Mouse (Mus musculus): ENCODE measurements around the gene Gga3.

Gga3 gene

DNA sequence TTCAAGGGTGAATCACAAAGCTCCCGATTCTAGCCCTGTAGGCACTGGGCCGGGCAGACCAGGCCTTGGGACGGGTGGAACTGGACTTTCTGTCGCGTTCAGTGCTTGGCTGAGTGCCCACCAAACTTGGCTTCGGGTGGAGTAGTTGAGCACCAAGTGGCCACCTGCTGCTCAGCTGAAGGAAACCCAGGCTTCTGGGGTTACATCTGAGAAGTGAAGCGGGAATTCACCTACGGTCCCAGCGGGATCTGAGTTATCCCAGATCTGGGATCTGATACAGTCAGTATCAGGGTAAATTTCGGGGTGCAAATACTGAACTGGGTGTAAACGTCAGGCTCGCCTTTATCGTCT is 8.2 kb upstream of the Gga3 start:
- peak; percentile 63 for DNase-seq

DNA sequence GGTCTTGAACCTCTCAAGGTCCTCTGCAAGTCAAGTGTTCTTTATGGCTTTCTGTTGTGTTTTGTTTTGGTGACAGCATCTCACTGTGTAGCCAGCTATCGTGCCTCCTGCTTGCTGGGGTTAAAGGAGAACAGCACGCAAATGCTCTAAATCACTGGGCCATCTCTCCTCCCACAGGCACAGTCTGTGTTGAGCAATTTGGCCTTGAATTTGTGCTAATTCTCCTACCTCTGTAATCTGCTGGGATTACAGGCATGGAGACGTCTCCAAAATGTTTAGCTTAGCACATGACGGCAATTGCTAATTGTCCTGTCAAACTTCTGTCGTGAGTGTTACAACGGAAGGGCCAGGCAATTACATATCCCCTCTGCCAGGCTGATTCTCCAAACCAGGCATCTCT is 7.3 kb upstream of the Gga3 start:
- no peak for DNase-seq

DNA sequence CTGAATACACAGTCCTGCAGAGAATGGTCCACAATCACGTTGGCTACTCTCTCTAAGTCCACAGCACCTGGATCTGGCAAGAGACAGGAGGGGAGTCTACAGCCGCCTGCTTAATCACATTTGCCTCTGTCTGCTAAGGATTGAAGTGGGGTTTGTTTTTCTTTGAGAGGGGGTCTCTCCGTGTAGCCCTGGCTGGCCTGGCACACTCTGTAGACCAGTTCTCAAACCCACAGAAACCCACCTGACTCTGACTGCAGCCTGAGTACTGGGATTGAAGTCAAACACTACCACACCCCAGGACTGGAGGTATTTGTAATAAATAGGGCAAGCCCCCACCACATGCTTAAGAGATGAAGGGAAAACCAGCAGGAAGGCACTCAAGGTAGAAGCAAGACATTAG is 5.7 kb upstream of the Gga3 start:
- DNase-seq: no peak

DNA sequence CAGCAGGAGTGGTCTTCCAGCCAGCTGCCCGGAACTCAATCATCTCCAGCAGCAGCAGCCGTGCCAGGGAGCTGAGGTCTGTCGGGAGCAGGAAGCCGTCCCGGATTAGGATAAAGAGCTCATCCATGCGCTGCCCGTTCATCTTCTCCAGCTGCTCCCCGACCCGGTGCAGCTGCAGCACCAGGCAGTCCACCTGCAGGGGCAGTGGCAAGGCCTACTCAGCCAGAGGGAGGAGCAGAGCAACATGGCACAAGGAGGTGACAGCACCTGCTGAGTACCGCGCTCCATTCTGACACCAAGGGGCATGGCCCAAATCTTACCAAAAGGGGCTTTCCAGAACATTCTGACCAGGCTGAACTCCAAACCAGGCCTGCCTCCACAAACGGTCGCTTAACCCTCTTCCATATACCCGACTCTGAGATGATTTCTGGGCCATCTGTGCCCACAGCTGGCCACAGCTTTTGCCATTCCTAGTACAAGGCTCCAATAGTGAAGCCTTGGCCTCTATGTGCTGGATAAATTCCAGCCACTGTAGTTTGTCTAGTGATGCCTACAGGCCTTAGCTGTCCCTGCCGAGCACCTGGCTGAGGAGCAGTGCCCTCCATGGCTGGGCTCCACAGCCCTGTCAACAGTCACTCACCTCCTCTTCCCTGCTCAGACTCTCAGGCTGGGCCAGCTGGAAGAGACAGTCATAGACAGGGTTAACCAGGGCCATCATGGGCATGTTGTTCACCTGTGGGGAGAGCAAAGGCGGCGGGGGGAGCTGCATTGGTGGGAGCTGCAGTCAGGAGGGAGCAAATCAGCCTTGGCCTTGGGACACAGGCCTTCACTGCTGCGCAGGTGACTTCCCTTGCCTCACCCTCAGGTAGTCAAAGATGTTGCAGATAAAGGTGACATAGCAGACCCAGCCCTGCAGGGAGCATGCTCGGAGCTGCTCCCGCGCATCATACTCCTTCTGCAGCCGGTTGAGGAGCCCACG is 4.9 kb upstream of the Gga3 start:
- no peak for DNase-seq

DNA sequence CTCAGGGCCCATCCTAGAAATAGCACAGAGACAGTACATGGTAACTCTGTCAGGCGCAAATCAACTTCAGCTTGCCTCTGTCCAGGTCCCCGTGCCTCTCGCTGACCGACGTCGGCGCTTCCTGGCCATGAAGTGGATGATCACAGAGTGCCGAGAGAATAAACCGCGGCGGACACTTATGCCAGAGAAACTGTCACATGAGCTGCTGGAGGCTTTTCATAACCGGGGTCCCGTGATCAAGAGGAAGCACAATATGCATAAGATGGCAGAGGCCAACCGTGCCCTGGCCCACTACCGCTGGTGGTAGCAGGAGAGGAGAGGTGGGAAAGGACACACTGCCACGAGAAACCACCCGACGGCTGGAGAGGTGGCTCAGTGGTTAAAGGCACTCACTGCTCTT is 2.9 kb upstream of the Gga3 start:
- no peak for DNase-seq

DNA sequence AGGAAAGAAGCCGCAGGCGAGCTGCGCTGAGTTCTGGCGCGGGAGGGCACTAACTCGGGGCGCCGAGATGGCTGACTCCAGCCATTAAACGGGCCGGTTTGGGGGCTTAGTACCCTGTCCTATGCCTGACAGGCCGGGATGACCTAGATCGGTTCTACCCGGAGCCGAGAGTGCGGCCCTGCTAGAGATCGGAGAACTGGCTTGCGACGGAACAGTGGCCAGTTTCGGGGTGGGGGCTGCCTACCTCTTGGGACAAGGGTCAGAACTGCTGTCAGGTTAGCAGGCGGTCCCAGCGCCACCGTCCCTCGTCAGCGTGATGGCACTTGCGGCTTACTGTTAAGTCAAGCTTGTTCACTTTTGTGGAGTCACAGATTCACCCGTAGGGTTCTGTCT is 449 bp upstream of the Gga3 start:
- DNase-seq: no peak

DNA sequence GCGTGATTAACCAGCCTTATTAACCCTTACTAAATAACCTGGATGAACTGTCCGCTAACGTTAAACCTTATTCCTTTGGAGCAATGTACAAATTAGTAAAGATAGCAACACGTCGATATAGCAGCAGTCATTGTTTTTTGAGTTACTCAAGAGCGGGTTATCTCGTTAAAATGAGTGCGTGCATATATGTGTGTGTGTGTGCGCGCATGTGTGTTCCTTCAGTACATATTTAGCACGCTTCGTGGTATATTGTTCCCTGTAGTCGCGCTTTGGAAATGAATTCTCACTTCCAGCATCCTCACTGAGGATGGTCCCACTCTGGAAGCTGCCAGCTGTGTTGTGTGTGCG is 749 bp downstream of the Gga3 start:
- no peak for DNase-seq

DNA sequence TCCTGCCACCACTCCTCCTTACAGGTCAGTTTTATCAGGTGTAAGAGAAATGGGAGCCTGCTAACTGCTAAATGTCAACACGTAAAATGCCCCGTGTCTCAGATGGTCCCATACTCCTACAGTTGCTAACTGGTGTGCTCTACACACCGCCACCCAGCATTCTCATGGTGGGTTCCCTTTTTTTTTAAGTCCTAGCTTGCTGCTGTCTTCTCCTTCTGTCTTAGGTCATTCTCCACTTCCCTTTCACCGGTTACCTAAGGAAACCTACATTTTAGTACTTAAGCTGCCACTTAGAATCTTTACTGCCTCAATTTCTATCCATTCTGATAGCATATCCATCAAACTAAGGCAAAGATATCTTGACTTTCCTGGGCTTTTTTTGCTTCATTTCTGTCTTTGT is 2.7 kb downstream of the Gga3 start:
- no peak for DNase-seq

DNA sequence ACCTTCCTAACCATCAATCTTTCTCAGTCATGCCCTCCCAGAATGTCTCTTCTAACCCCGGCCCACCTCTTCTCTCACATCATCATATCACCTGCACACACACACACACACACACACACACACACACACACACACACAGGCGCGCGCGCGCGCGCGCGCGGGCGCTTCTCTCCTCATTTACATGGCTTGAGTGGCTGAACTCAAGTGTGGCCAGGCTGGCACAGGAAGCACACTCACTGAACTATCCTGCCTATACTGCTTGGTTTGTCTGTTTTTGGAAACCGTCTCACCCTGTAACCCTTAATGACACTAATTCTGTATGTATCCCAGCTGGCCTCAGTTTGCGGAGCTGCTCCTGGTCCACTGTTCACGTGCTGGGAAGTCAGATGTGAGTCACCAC is 3.1 kb downstream of the Gga3 start:
- DNase-seq: no peak

DNA sequence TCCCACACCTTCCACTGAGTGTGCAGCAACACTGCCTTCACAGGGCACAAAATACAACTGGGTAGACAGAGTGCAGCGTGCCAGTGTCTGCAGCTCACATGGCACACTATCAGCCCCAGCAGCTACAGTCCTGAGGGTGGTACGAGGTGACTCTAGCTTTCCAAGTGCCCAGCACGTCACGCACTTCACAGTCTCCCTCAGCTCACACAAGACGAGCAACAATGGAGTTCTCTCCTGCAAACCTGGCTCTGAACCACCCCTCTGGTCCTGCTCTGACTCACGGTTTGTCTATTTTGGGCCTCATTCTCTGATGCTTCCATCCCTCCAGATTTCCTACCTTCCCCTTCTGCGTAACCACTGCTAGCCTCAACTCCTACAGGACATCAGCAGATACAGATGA is 4.1 kb downstream of the Gga3 start:
- peak; percentile 58 for DNase-seq

DNA sequence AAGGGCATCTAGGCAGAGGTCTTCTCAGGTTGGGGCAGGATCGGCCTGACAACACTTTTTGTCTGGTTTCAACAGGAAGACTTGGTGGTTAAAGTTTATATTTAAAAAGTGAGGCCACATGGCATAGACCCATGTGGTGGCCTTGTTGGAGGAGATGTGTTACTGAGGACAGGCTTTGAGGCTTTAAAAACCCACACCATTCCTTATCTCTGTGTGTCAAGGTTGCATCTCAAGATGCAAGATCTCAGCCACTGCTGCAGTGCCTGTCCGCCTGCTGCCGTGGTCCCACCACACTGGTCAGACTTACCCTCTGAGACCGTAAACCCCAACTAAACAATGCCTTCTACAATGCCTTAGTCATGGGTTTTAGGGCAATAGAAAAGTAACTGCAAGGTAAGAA is 5.5 kb downstream of the Gga3 start:
- no peak for DNase-seq

DNA sequence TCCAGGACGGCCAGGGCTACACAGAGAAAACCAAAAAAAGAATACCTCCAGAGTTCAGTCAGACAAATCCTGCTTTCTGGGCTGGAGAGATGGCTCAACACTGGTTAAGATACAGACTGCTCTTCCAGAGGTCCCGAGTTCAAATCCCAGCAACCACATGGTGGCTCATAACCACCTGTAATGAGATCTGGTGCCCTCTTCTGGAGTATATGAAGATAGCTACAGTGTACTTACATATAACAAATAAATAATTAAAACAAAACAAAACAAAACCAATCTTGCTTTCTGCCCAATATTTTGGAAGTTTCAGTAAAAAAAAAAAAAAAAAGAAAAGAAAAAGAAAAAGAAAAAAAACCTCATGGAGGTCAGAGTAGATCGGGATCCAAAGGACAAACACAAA is 8.6 kb downstream of the Gga3 start:
- no peak for DNase-seq

DNA sequence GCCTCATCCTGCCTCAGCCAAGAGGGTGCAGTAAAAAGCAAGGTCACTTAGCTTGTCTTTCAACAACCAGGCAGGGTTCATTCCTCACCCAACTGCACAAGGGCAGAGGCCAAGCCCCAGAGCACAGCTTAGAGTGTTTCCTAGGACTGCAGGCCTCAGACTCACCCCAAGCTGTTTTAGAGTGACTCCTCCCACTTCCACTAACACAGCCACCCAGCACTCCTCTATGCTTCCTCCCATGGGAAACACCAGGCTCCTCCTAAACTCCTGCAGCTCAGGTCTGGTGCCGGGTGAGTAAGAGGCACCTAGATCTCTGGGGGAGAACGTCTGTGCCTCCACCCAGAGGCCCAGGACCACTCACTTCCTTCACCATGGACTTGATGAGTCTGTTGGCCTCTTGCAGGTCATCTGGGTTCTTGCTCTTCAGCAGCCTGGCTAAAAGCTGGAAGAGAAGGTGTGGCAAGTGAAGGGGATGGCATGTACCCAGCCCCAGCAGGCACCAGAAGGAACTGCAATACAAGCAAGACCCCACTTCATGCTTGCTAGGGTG is 13.2 kb downstream of the Gga3 start:
- DNase-seq: no peak

DNA sequence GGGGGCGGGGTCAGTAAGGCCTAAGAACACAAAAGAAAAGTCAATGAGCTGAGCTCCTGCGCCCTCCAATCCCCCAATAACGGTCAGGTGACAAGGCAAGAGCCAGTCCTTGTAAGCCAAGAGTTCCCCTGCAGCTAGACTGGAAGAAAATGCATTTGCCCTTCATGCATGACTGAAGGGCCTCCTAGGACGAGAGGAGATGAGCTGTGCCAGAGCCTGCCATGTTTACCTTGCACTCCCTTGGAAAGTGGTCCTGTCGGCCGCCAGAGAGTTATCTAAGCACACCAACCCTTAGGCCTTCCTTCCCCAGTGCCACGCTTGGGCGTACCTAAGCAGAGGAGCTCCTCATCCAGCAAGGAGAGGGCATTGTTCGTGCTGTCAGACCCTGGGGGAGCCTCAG is 15.9 kb downstream of the Gga3 start:
- DNase-seq: no peak

DNA sequence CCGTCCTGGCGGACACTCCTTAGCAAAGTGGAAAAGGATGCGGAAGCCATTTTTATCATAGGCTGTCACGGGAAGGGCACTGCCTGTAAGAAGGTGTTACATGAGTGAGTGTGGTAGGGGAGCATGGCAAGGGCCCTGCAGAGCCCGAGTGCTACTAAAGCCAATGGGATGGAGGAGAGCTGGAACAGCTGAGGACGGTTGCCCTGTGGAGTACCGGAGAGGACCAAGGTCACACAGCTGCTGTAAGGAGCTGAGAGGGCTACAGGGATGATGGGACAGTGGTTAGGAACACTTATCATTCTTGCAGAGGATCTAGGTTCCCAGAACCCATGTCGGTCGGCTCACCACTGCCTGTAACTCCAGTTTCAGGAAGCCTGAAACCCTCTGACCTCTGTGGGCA is 17.4 kb downstream of the Gga3 start:
- no peak for DNase-seq

DNA sequence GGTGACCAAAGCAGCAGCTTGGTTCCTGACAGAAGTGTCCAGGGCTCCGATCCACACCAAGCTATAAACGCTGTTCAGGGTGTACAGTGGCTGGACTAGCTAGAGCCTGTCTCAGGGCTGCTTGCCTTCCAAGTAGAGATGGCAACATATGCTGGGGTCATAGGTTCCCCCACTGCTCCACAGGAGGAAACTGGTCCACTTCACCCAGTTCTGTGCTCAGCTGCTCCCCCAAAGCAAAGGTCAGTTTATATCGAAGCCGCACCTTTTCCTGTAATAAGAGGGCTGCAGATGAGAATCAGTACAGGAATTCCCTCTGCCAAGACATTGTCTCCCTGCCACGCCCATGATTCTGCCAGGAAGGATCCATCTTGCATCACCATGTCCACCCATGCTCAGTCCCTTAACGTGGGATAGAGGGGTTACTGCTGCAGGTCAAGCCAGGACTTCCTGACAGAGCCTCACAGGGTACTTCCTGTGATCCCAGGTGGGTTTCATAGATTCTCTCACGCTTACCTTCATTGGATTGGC is 18.2 kb downstream of the Gga3 start:
- no peak for DNase-seq

DNA sequence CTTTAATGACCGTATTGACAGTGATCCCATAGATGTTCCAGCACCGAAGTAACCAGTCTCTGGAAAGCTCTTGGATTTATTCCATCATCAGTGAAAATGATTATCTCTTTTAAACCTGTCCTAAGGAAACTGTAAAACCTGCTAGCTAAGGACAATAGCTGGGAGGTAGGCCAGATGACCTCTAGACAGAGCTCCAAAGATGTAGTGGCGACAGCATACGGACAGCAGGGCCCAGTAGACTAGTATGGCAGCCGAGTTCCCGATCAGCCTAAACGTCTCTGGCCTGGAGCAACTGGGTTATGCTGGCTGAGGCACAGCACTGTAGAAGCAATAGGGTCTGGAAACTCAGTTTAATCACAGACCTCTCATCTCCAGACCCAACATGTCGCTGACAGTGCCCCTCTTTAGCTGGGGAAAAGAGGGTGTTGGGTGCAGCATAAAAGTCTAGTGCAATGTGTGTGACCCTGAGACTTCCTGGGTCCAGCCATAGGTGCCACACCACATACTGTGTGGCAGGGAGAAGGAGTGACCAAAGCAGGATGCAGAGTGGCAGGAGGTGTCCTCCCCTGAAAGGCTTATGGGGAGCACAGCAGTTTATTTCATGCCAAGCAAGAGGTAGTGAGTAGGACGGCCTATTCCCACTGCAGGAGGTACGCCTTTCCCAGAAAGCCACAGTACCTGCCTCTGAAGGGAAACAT is 19.3 kb downstream of the Gga3 start:
- DNase-seq: no peak

DNA sequence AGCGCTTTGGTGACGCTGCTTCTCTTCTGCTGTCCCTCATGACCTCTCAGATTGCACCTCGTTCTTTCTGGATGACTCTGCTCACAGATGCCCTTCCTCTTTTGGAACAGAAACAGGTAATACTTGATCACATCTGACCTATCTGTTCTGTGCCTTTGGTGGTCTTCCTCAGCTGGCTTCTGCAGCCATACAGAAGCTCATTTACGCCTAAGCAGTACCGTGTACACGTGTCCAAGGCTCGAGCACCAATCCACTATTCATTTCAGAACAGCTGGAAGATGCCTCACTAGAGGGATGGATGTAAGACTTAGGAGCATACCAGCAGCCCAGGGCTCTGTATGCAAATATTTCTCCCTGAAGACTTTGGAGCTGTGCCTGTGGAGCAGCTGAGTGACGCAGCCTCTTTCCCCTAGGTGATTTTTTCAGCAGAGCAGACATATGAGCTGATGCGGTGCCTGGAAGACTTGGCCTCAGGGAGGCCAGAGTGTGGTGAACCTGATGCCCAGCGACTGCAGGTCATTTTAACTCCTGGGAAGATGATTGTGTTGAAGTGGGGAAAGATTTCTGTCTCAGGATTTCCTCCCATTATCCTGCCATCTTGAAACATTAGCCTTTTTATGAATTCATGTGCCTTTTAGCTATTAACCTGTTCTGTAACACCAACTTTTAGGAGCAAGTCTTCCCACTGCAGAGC is 20.8 kb downstream of the Gga3 start:
- no peak for DNase-seq

DNA sequence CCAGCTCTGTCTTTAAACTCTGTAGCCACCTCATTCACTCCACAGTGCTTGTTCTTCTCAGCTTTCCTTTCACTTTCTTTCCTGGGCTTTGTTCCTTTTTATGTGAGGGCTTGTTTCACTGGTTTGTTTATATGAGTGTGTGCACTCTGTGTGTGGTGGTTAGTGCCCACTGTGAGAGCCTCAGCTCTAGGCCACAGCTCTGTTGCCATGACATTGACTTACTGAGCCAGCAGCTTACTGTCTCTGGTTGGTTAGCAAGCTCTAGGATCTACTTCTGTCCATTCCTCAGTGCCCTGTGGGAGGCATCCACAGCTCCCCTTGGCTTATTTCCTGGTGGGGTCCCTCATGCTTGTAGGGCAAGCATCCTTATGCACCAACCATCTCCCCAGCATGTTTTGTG is 24.8 kb downstream of the Gga3 start:
- no peak for DNase-seq

DNA sequence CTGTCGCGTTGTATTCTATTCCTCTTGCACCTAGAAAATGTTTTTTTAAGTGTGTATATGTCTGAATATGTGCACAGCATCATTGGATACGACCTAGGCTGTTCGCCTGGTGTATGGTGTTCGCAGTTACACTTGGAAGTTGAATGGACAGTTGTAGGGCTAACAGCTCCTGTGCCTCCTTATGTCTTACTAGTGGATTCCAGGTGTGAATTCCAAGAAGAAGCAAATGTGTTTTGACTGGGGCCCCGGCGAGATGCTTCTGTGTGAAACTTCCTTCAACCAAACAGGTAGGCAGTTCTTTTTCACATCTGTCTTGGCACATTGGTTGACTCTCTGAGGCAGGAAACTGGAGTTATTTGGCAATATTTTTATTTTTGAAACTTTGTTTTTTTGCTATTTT is 38.9 kb downstream of the Gga3 start:
- no peak for DNase-seq

DNA sequence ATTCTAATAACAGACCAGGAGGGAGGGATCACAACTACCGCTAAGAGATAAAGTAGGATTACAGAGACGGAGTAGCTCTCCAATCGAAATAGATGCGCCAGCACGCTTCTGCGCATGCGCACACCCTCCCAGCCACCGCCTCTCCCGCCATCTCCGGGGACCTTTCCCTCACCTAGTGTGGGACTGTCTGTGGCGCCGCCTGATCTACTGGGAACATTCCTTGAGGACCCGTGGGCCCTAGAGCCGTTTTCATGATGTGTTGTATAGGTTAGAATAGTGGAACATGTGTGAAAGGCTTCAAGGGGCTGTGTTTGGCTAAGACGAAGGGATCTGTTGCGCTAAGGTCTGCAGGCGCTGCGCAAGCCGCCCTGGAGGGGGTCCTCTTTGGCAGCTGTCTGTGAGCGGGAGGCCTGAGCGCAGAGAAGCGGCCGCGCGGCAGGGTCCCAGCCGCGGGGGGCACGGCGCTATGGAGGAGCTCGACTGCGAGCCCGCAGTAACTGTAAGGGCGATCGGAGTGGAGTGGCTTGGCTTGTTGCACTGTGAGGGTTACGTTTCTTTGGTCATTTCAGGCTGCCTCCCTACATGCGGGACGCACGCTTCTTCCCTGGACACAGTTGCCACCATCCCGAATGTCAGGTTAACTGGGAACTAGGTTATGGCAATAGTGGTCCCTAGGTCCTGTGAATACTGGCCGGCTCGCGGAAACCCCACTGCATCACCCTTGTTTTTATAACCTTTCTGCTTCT is 39.6 kb downstream of the Gga3 start, which contains the start of gene Nup85:
Gene Nup85, plus strand, starts transcription at position 371 of the 746 bp plus-strand sequence.
- peak; percentile 95 for DNase-seq

DNA sequence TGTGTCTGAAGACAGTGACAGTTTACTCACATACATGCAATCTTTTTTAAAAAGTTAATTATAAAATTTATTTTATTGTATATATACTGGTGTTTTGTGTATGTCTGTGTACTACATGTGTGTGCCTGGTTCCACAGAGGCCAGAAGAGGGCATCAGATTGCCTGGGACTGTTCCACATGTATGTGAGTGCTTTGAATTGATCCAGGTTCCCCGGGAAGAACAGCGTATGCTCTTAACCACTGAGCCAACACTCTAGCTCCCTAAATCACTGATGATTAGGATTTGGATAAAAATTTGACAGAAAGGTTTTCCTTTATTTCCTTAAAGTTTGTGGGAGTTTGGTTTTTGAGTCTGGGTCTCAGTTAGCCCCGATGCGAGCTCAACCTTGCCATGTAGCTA is 40.4 kb downstream of the Gga3 start:
- no peak for DNase-seq

DNA sequence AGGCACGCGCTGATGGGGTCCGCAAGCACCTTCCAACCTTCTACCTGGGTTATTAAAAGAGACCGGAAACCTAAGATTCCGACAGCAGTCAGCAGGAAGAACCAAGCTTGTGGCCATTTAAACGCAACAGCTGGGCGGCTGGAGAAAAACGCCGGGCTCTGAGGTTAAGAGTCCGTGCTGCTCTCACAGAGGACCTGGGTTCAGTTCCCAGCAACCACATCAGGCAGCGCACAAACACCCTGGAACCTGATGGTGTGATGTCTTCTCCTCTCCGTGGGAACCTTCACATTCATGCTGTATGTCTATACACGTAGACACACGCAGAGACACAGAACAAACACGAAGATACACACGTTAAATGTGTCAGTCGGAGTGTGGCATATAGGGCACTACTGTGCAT is 48.1 kb downstream of the Gga3 start:
- DNase-seq: no peak

Measured in right cerebral cortex, adult 18-20 months (tissue).